Mouse (Mus musculus) CH12.LX (cell line): Measurements from ENCODE around the gene Ccdc30. TPM values are rescaled to one million over a fixed set of nuclear protein-coding genes. Genes with fewer than 3 reads are reported as not detected.

ENCODE experiments used
- DNase-seq: peaks from one replicate; pipeline ENCODE4 v3.0.0-alpha.2; 2013; ENCODE audit errors: extremely low read depth
- H3K27ac ChIP-seq: 2 replicates; pipeline ENCODE4 v1.5.1; 2012; ENCODE audit warnings: low read depth, mild to moderate bottlenecking, control low read depth, moderate library complexity; ENCODE audit not compliant: insufficient read depth
- H3K27me3 ChIP-seq: replicated peaks from 2 replicates; pipeline ENCODE3; 2012; ENCODE audit warnings: inconsistent platforms
- H3K36me3 ChIP-seq, 2 experiments: replicated peaks in 1 of 2; 2 replicates each; pipeline versions ENCODE3 to v1.6.1; 2012; ENCODE audit warnings: inconsistent platforms in 1 of 2, low read length in 1 of 2, mild to moderate bottlenecking in 1 of 2, mixed read lengths in 1 of 2, moderate library complexity in 1 of 2; ENCODE audit not compliant: control insufficient read depth in 1 of 2, insufficient read depth in 1 of 2
- H3K4me1 ChIP-seq, 2 experiments: 2 replicates each; pipeline ENCODE4 v1.6.1; 2012; ENCODE audit warnings: inconsistent platforms in 1 of 2, moderate library complexity in 1 of 2; ENCODE audit not compliant: insufficient read depth in 2 of 2, control insufficient read depth in 1 of 2
- H3K4me2 ChIP-seq: 2 replicates; pipeline ENCODE4 v1.6.1; 2012; ENCODE audit warnings: low read depth, mild to moderate bottlenecking, control low read depth; ENCODE audit not compliant: poor library complexity, insufficient read depth, severe bottlenecking
- H3K4me3 ChIP-seq, 3 experiments: fragments of 150-350 bp in 1 of 3; sonication (generic) in 1 of 3; replicated peaks in 1 of 3; 2 replicates each; pipeline versions ENCODE3 to v1.5.1; 2011 to 2012; ENCODE audit warnings: low read depth in 2 of 3, low read length in 2 of 3, mild to moderate bottlenecking in 2 of 3, moderate library complexity in 2 of 3, control low read depth in 1 of 3, improper control_type of control experiment in 1 of 3, inconsistent platforms in 1 of 3, mixed read lengths in 1 of 3; ENCODE audit not compliant: poor library complexity in 1 of 3
- H3K79me2 ChIP-seq: replicated peaks from 2 replicates; pipeline ENCODE4 v1.6.1; 2012; ENCODE audit warnings: mild to moderate bottlenecking, moderate library complexity; ENCODE audit not compliant: control insufficient read depth, poor library complexity, insufficient read depth, severe bottlenecking; ENCODE audit errors: extremely low read depth
- H3K9ac ChIP-seq: 2 replicates; pipeline ENCODE4 v1.6.1; 2012; ENCODE audit warnings: low read depth, mild to moderate bottlenecking, control low read depth, moderate library complexity; ENCODE audit not compliant: insufficient read depth
- H3K9me3 ChIP-seq: replicated peaks from 2 replicates; pipeline ENCODE3; 2012; ENCODE audit warnings: low read length, inconsistent platforms, mixed read lengths
- CHD1 ChIP-seq: IDR thresholded peaks from 2 replicates; pipeline ENCODE4 v1.6.1; 2012; ENCODE audit warnings: low read depth, low read length, improper control_type of control experiment, inconsistent platforms
- IRF4 ChIP-seq: IDR thresholded peaks from 2 replicates; pipeline ENCODE4 v1.6.1; 2014; ENCODE audit warnings: low read depth, mild to moderate bottlenecking, inconsistent platforms, low read length, improper control_type of control experiment
- MAZ ChIP-seq: IDR thresholded peaks from 2 replicates; pipeline ENCODE4 v1.6.1; 2012; ENCODE audit warnings: low read depth, mild to moderate bottlenecking, inconsistent platforms, low read length, improper control_type of control experiment, moderate library complexity
- PAX5 ChIP-seq: IDR thresholded peaks from 2 replicates; pipeline ENCODE4 v1.6.1; 2012; ENCODE audit warnings: low read length, inconsistent platforms, mixed read lengths
- POLR2AphosphoS2 ChIP-seq: IDR thresholded peaks from 2 replicates; pipeline ENCODE4 v1.6.1; 2011; ENCODE audit warnings: low read depth, low read length, improper control_type of control experiment
- ZMIZ1 ChIP-seq: IDR thresholded peaks from 2 replicates; pipeline ENCODE4 v1.6.1; 2012; ENCODE audit warnings: low read depth, mild to moderate bottlenecking, inconsistent platforms, low read length, improper control_type of control experiment
- dilution Hi-C: fragments of 300-500 bp; cut with MboI; formaldehyde crosslinking; loops from 2 replicates; pipeline ENCODE4 v1.14.3; 2020; ENCODE audit warnings: low sequenced_read_pairs; ENCODE audit not compliant: extremely low pct_unique_long_range_greater_than_20kb, extremely low pct_ligation_motif_present
- in situ Hi-C: fragments of 300-500 bp; cut with MboI; formaldehyde crosslinking; loops from 3 replicates; pipeline ENCODE4 v1.14.3; 2019; ENCODE audit warnings: low sequenced_read_pairs, low pct_ligation_motif_present, low pct_unique_long_range_greater_than_20kb, mixed read lengths
- polyA plus RNA-seq: library from polyadenylated mRNA; unstranded; fragments of >175 nt; gene quantifications from 2 replicates; pipeline ENCODE4 v1.2.1, GENCODE M21; 2012; ENCODE audit warnings: low read depth; ENCODE audit not compliant: insufficient read length
- total RNA-seq, 2 experiments: library from RNA; depleted of rRNA; stranded (reverse); fragments of 300-350 nt in 1 of 2; fragments of >200 nt in 1 of 2; gene quantifications; 2 replicates each; pipeline ENCODE4 v1.2.3; 2012 to 2014

Ccdc30 gene
- total and polyA plus RNA-seq, 3 experiments = 0.04 TPM; not detected in 2

DNA sequence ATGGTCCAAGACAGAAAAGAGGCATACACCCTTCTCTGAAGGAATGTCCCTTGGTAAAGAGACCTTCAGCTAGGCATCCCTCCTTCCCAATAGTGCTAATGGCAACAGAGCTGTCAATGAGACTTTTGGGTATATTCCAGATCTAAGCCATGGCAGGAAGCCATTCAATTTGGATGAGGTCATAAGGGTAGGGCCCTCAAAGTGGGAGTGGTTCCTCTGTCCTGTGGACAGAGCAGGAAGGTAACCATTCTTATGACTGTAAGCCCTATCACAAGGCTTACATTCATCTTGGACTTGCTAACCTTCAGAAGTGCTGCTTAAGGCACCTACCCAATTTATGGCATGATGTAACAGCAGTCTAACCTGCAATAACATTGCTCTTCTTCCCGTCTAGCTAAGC lies 140.7 kb downstream of the Ccdc30 start:
- Histone ChIP-seq H3K9ac (no peak overlapping the region), H3K4me1 (no peaks in the 10 kb centered on the region), H3K36me3 (peaks cover 69 to 89% of the 10 kb centered on the region in 2 experiments)
- 0 out of 2 replicates have a peak, but pooled peaks have one; percentile 16 for TF ChIP-seq POLR2AphosphoS2
- TF ChIP-seq ZMIZ1 = no peak
- TF ChIP-seq PAX5 = no peak
- no peak for TF ChIP-seq MAZ
- TF ChIP-seq CHD1 = no peak
- no peak for TF ChIP-seq IRF4
- TF ChIP-seq, all 38 proteins: peak for 1
- Histone ChIP-seq H3K4me3 (no peak overlapping the region), H3K27ac (no peak overlapping the region), H3K79me2 (peaks cover 6% of the 10 kb centered on the region), H3K27me3 (no peaks in the 10 kb centered on the region), H3K4me2 (no peak overlapping the region), H3K9me3 (no peaks in the 10 kb centered on the region)
- dilution Hi-C loops (no loop called here), in situ Hi-C loops (loop anchor here (25.0 kb wide), 1 partner anchor 388 kb away; the partner anchor contains the start of gene Guca2b)
- DNase-seq = no peak

Other genes with a start within 250 kb of the Ccdc30 start
- gene Zfp691, start 241.3 kb downstream of the Ccdc30 start, total RNA-seq (2012; rRNA removed) = 4.6 and 4.7 TPM in 2 replicates
- 2.3 and 3.2 TPM in 2 replicates for gene Zfp691, start 241.3 kb downstream of the Ccdc30 start, total RNA-seq (2014; rRNA removed)
- 3.8 and 4.0 TPM in 2 replicates for gene Zfp691, start 241.3 kb downstream of the Ccdc30 start, polyA plus RNA-seq
- gene Ermap, start 225.5 kb downstream of the Ccdc30 start, total RNA-seq (2012; rRNA removed) = not detected in 2 replicates
- not detected in 2 replicates for gene Ermap, start 225.5 kb downstream of the Ccdc30 start, total RNA-seq (2014; rRNA removed)
- gene Ermap, start 225.5 kb downstream of the Ccdc30 start, polyA plus RNA-seq = 0.23 TPM in 1 of 2 replicates, not detected in the other
- gene Svbp, start 220.2 kb downstream of the Ccdc30 start, total RNA-seq (2012; rRNA removed) = 15.8 and 16.2 TPM in 2 replicates
- 15.5 and 15.7 TPM in 2 replicates for gene Svbp, start 220.2 kb downstream of the Ccdc30 start, total RNA-seq (2014; rRNA removed)
- gene Svbp, start 220.2 kb downstream of the Ccdc30 start, polyA plus RNA-seq = 21.8 and 23.5 TPM in 2 replicates
- gene Tmem269, start 197.3 kb downstream of the Ccdc30 start, total RNA-seq (2012; rRNA removed) = not detected in 2 replicates
- gene Tmem269, start 197.3 kb downstream of the Ccdc30 start, total RNA-seq (2014; rRNA removed) = 0.16 TPM in 1 of 2 replicates, not detected in the other
- gene Tmem269, start 197.3 kb downstream of the Ccdc30 start, polyA plus RNA-seq = 0.18 TPM in 1 of 2 replicates, not detected in the other
- 7.5 and 8.7 TPM in 2 replicates for gene AU022252, start 182.8 kb downstream of the Ccdc30 start, total RNA-seq (2012; rRNA removed)
- 12.7 and 13.5 TPM in 2 replicates for gene AU022252, start 182.8 kb downstream of the Ccdc30 start, total RNA-seq (2014; rRNA removed)
- gene AU022252, start 182.8 kb downstream of the Ccdc30 start, polyA plus RNA-seq = 15.4 and 18.8 TPM in 2 replicates
- gene P3h1, start 182.6 kb downstream of the Ccdc30 start, total RNA-seq (2012; rRNA removed) = 11.3 and 14.8 TPM in 2 replicates
- 27.1 and 29.2 TPM in 2 replicates for gene P3h1, start 182.6 kb downstream of the Ccdc30 start, total RNA-seq (2014; rRNA removed)
- 31.6 and 32.0 TPM in 2 replicates for gene P3h1, start 182.6 kb downstream of the Ccdc30 start, polyA plus RNA-seq
- not detected in 2 replicates for gene Cldn19, start 160.1 kb downstream of the Ccdc30 start, total RNA-seq (2012; rRNA removed)
- not detected in 2 replicates for gene Cldn19, start 160.1 kb downstream of the Ccdc30 start, total RNA-seq (2014; rRNA removed)
- 0.08 and 0.09 TPM in 2 replicates for gene Cldn19, start 160.1 kb downstream of the Ccdc30 start, polyA plus RNA-seq
- gene Ybx1, start 120.9 kb downstream of the Ccdc30 start, total RNA-seq (2012; rRNA removed) = 724 and 865 TPM in 2 replicates
- gene Ybx1, start 120.9 kb downstream of the Ccdc30 start, total RNA-seq (2014; rRNA removed) = 901 and 989 TPM in 2 replicates
- gene Ybx1, start 120.9 kb downstream of the Ccdc30 start, polyA plus RNA-seq = 2,139 and 2,246 TPM in 2 replicates
- gene Ppih, start 95.0 kb downstream of the Ccdc30 start, total RNA-seq (2012; rRNA removed) = 125 and 175 TPM in 2 replicates
- gene Ppih, start 95.0 kb downstream of the Ccdc30 start, total RNA-seq (2014; rRNA removed) = 179 and 195 TPM in 2 replicates
- 132 and 158 TPM in 2 replicates for gene Ppih, start 95.0 kb downstream of the Ccdc30 start, polyA plus RNA-seq
- gene Ppcs, start 6.9 kb upstream of the Ccdc30 start, total RNA-seq (2012; rRNA removed) = 14.7 and 20.1 TPM in 2 replicates
- 20.7 and 22.7 TPM in 2 replicates for gene Ppcs, start 6.9 kb upstream of the Ccdc30 start, total RNA-seq (2014; rRNA removed)
- gene Ppcs, start 6.9 kb upstream of the Ccdc30 start, polyA plus RNA-seq = 19.1 and 19.3 TPM in 2 replicates
- 0.13 and 0.25 TPM in 2 replicates for gene Zmynd12, start 7.3 kb upstream of the Ccdc30 start, total RNA-seq (2012; rRNA removed)
- gene Zmynd12, start 7.3 kb upstream of the Ccdc30 start, total RNA-seq (2014; rRNA removed) = 0.47 and 0.75 TPM in 2 replicates
- 0.53 and 1.0 TPM in 2 replicates for gene Zmynd12, start 7.3 kb upstream of the Ccdc30 start, polyA plus RNA-seq
- 0.59 and 1.2 TPM in 2 replicates for gene Rimkla, start 77.1 kb upstream of the Ccdc30 start, total RNA-seq (2012; rRNA removed)
- gene Rimkla, start 77.1 kb upstream of the Ccdc30 start, total RNA-seq (2014; rRNA removed) = 0.34 and 0.48 TPM in 2 replicates
- gene Rimkla, start 77.1 kb upstream of the Ccdc30 start, polyA plus RNA-seq = 0.70 and 0.84 TPM in 2 replicates
- gene Foxj3, start 121.5 kb upstream of the Ccdc30 start, total RNA-seq (2012; rRNA removed) = 13.4 and 14.5 TPM in 2 replicates
- gene Foxj3, start 121.5 kb upstream of the Ccdc30 start, total RNA-seq (2014; rRNA removed) = 12.9 and 15.3 TPM in 2 replicates
- 29.3 and 33.9 TPM in 2 replicates for gene Foxj3, start 121.5 kb upstream of the Ccdc30 start, polyA plus RNA-seq
- gene Frg2f1, start 124.0 kb upstream of the Ccdc30 start, total RNA-seq (2012; rRNA removed) = 3.1 and 3.9 TPM in 2 replicates
- 3.5 TPM in 2 replicates for gene Frg2f1, start 124.0 kb upstream of the Ccdc30 start, total RNA-seq (2014; rRNA removed)
- gene Frg2f1, start 124.0 kb upstream of the Ccdc30 start, polyA plus RNA-seq = 3.1 and 4.4 TPM in 2 replicates
- not detected in 2 replicates for gene Guca2a, start 222.2 kb upstream of the Ccdc30 start, total RNA-seq (2012; rRNA removed)
- not detected in 2 replicates for gene Guca2a, start 222.2 kb upstream of the Ccdc30 start, total RNA-seq (2014; rRNA removed)
- not detected in 2 replicates for gene Guca2a, start 222.2 kb upstream of the Ccdc30 start, polyA plus RNA-seq
- 2.3 TPM in 2 replicates for gene Guca2b, start 243.4 kb upstream of the Ccdc30 start, total RNA-seq (2012; rRNA removed)
- not detected in 2 replicates for gene Guca2b, start 243.4 kb upstream of the Ccdc30 start, total RNA-seq (2014; rRNA removed)
- gene Guca2b, start 243.4 kb upstream of the Ccdc30 start, polyA plus RNA-seq = 1.1 and 1.7 TPM in 2 replicates